Mouse (Mus musculus) lung, embryonic 14.5 days (tissue): Measurements from ENCODE around the gene Polh. TPM values are rescaled to one million over a fixed set of nuclear protein-coding genes. Genes with fewer than 3 reads are reported as not detected.
A peak's percentile ranks its signal among the peaks of the same experiment; 100 is the strongest.

Experiments used
- ATAC-seq: fragments of 200-750 bp; cut with Nextera tagmentation; 2 replicates; pipeline ENCODE4 v1.8.0; 2017; ENCODE audit warnings: mild to moderate bottlenecking, moderate TSS enrichment, moderate library complexity; ENCODE audit not compliant: insufficient read depth
- DNase-seq: peaks from one replicate; pipeline ENCODE4 v3.0.0-alpha.2; 2015
- H3K27ac ChIP-seq: fragments of 300-500 bp; sonication (generic); 2 replicates; pipeline ENCODE4 v1.5.1; 2014; ENCODE audit warnings: low read depth, mild to moderate bottlenecking, moderate library complexity
- H3K27me3 ChIP-seq: fragments of 300-500 bp; sonication (generic); 2 replicates; pipeline ENCODE4 v1.6.1; 2014; ENCODE audit warnings: low read length, control low read depth; ENCODE audit not compliant: insufficient read depth
- H3K36me3 ChIP-seq: fragments of 300-500 bp; sonication (generic); 2 replicates; pipeline ENCODE4 v1.6.1; 2014; ENCODE audit warnings: control low read depth; ENCODE audit not compliant: insufficient read depth
- H3K4me1 ChIP-seq: fragments of 300-500 bp; sonication (generic); 2 replicates; pipeline ENCODE4 v1.6.1; 2014; ENCODE audit warnings: antibody characterized with exemption, control low read depth; ENCODE audit not compliant: insufficient read depth
- H3K4me2 ChIP-seq: fragments of 300-500 bp; sonication (generic); 2 replicates; pipeline ENCODE4 v1.6.1; 2014; ENCODE audit warnings: mild to moderate bottlenecking
- H3K4me3 ChIP-seq: fragments of 300-500 bp; sonication (generic); 2 replicates; pipeline ENCODE4 v1.5.1; 2014; ENCODE audit warnings: low read depth, low read length
- H3K9ac ChIP-seq: fragments of 300-500 bp; sonication (generic); 2 replicates; pipeline ENCODE4 v1.6.1; 2014
- H3K9me3 ChIP-seq: fragments of 300-500 bp; sonication (generic); 2 replicates; pipeline ENCODE4 v1.6.1; 2016; ENCODE audit warnings: low read depth, low read length, control low read depth
- CTCF ChIP-seq: IDR thresholded peaks from 2 replicates; pipeline ENCODE4 v1.5.1; 2016; ENCODE audit warnings: antibody characterized with exemption, low read depth
- WGBS: fragments of 180-500 bp; shearing (Covaris S2); extraction: QIAGEN DNeasy Blood & Tissue Kit; methylation state at CpG from one replicate; pipeline ENCODE4 v1.1.7; 2014; 5-methylcytosine and 5-hydroxymethylcytosine counted together
- microRNA counts: library from miRNA; unstranded; fragments of <30 nt; microRNA quantifications from one replicate; lab custom pipeline; 2016
- microRNA-seq: library from miRNA; unstranded; fragments of <30 nt; microRNA quantifications from one replicate; pipeline ENCODE4, GENCODE M21; 2016; ENCODE audit warnings: borderline number of aligned reads
- polyA plus RNA-seq: library from polyadenylated mRNA; unstranded; fragments of >200 nt; fragmentation: Nextera tagmentation; extraction: Ambion mirVana; gene quantifications from 2 replicates; pipeline ENCODE4 v1.2.1, GENCODE M21; 2014

Polh gene
- polyA plus RNA-seq, 1 experiment from 2014 or later, result 19.6 TPM

DNA sequence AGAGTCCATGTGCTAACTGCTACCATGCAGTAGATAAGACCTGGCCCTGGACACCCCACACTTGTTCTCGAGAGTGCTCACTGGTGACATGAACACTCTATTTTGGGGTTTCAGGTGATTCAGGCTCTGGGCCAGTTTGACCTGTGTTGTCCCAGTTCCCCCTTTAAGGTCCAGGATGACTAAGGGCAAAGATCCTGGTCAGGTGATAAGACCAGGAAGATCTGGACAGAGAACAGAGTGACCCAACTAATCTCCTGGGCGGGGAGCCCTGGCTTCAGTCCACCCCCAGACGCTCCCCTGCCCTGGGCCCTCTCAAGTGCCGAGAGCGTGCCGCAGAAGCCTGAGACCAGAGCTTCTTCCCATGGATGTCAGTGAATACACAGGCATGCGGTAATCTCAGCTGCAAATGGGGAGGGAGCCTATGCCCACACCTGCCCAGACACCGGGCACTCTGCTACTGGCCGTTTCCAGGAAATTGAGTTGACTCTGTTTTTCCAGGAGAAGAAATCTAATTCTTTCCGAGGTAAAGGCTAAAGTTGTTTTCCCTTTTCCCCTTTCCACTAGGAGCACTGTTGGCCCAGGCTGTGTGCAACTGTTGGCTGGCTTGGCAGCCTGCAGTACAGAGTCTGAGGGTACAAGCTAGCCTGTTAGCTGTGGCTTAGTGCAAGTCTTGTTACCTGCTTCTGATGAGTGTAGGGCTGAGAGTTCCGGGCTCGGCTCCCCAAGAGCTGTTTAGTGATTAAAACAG is 78.3 kb downstream of the Polh start:
- no peaks in the 10 kb centered on the region for H3K27me3 ChIP-seq
- H3K4me1 ChIP-seq, result 0 out of 2 replicates have a peak, but pooled peaks cover 4% of the 10 kb centered on the region
- H3K27ac ChIP-seq, result no peak overlapping the region
- ATAC-seq (no peak), DNase-seq (no peak)
- TF ChIP-seq CTCF, result 0 out of 2 replicates have a peak, but pooled peaks have one; percentile 3
- no peak overlapping the region for H3K4me3 ChIP-seq
- no peaks in the 10 kb centered on the region for H3K9me3 ChIP-seq
- H3K4me2 ChIP-seq, result no peak overlapping the region
- no peak overlapping the region for H3K9ac ChIP-seq
- 83% methylated on average over 12 of the region's 12 CpGs for WGBS
- H3K36me3 ChIP-seq, result peaks cover 79% of the 10 kb centered on the region

DNA sequence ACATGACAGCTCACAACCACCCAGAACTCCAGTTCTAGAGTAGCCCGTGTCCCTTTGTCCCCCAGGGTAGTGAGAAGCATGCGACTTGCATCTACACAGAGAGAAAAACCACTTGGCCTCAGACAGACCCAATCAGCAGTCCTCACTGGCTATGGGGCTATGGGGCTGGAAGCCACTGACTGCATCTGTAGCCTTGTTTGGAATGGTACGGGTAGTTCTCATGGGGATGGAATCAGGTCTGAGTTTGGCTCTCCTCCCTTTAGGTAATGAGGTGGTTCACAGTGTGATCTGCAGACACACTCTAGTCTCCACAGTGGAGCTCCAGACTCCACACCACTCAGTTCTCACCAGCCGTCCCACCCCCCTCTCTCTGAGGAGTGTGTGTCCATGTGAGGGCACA is 79.2 kb downstream of the Polh start:
- ATAC-seq (no peak), DNase-seq (no peak)
- H3K27me3 ChIP-seq, result no peaks in the 10 kb centered on the region
- 86% methylated on average over 4 of the region's 4 CpGs for WGBS
- H3K27ac ChIP-seq, result no peak overlapping the region
- no peak overlapping the region for H3K9ac ChIP-seq
- no peak overlapping the region for H3K4me2 ChIP-seq
- no peak for TF ChIP-seq CTCF
- H3K36me3 ChIP-seq, result peaks cover 79% of the 10 kb centered on the region
- H3K4me3 ChIP-seq, result no peak overlapping the region
- no peaks in the 10 kb centered on the region for H3K9me3 ChIP-seq
- peaks cover 5% of the 10 kb centered on the region; the same call in 1 of the 2 replicates for H3K4me1 ChIP-seq

DNA sequence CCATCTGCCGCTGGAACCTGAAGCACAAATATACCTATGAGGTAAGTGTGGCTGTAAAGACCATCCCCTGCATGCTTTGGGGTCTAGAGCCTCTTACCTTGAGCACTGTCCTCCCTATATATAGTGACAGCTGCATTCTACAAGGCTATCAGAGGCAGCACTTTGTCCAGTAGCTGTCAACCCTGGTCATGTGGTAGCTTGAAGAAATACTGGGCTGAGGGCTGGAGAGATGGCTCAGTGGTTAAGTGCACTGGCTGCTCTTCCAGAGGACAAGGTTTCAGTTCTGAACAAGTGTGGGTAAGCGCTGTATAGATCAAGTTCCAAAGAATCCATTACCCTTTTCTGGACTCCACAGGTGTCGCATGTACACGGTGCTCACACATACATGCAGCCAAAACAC is 79.7 kb downstream of the Polh start:
- DNase-seq, result no peak
- no peak overlapping the region for H3K4me2 ChIP-seq
- no peak overlapping the region for H3K4me3 ChIP-seq
- no peak for TF ChIP-seq CTCF
- no peaks in the 10 kb centered on the region for H3K9me3 ChIP-seq
- 95% methylated on average over 4 of the region's 4 CpGs for WGBS
- H3K27me3 ChIP-seq, result no peaks in the 10 kb centered on the region
- H3K27ac ChIP-seq, result no peak overlapping the region
- no peak overlapping the region for H3K9ac ChIP-seq
- H3K36me3 ChIP-seq, result peaks cover 79% of the 10 kb centered on the region
- ATAC-seq, result no peak
- H3K4me1 ChIP-seq, result peaks cover 10% of the 10 kb centered on the region; the same call in 1 of the 2 replicates

MicroRNAs within 50 kb of the gene (microRNA counts, 519-probe panel; counts per million panel counts)
- microRNA mmu-miR-693-3p (lab: Ali Mortazavi, UCI) (30.5 counts per million), microRNA mmu-miR-693-5p (lab: Ali Mortazavi, UCI) (30.5 counts per million)

Small RNA genes lying within 50 kb of the gene (microRNA-seq; reads per million reads assigned to microRNA genes)
- gene Mir693, result 1.2 reads per million

Other genes starting within 250 kb of the Polh start
- gene Vegfa, start 170.3 kb downstream of the Polh start, polyA plus RNA-seq, result 6.6 and 7.7 TPM in 2 replicates
- gene Mrps18a, start 91.7 kb downstream of the Polh start, polyA plus RNA-seq, result 147 and 149 TPM in 2 replicates
- gene Rsph9, start 58.4 kb downstream of the Polh start, polyA plus RNA-seq, result 10.4 and 10.9 TPM in 2 replicates
- gene Mad2l1bp, start 49.1 kb downstream of the Polh start, polyA plus RNA-seq, result 41.3 and 46.5 TPM in 2 replicates
- 32.8 and 37.9 TPM in 2 replicates for gene Gtpbp2, start 41.6 kb downstream of the Polh start, polyA plus RNA-seq
- 52.5 and 57.0 TPM in 2 replicates for gene Xpo5, start 137 bp upstream of the Polh start, polyA plus RNA-seq
- gene Polr1c, start 45.4 kb upstream of the Polh start, polyA plus RNA-seq, result 92.0 and 96.0 TPM in 2 replicates
- gene Yipf3, start 45.4 kb upstream of the Polh start, polyA plus RNA-seq, result 91.2 and 102 TPM in 2 replicates
- 0.54 and 0.76 TPM in 2 replicates for gene Lrrc73, start 50.9 kb upstream of the Polh start, polyA plus RNA-seq
- 39.1 and 43.2 TPM in 2 replicates for gene Tjap1, start 80.4 kb upstream of the Polh start, polyA plus RNA-seq
- 0.38 and 0.46 TPM in 2 replicates for gene Dlk2, start 94.8 kb upstream of the Polh start, polyA plus RNA-seq
- 4.7 and 5.5 TPM in 2 replicates for gene Abcc10, start 125.7 kb upstream of the Polh start, polyA plus RNA-seq
- 15.2 and 18.3 TPM in 2 replicates for gene Zfp318, start 181.1 kb upstream of the Polh start, polyA plus RNA-seq
- 0.41 TPM in 1 of 2 replicates, not detected in the other for gene Crip3, start 226.3 kb upstream of the Polh start, polyA plus RNA-seq
- not detected in 2 replicates for gene Slc22a7, start 235.8 kb upstream of the Polh start, polyA plus RNA-seq